Mouse (Mus musculus): ENCODE results near the gene E4f1.

Gene E4f1

DNA sequence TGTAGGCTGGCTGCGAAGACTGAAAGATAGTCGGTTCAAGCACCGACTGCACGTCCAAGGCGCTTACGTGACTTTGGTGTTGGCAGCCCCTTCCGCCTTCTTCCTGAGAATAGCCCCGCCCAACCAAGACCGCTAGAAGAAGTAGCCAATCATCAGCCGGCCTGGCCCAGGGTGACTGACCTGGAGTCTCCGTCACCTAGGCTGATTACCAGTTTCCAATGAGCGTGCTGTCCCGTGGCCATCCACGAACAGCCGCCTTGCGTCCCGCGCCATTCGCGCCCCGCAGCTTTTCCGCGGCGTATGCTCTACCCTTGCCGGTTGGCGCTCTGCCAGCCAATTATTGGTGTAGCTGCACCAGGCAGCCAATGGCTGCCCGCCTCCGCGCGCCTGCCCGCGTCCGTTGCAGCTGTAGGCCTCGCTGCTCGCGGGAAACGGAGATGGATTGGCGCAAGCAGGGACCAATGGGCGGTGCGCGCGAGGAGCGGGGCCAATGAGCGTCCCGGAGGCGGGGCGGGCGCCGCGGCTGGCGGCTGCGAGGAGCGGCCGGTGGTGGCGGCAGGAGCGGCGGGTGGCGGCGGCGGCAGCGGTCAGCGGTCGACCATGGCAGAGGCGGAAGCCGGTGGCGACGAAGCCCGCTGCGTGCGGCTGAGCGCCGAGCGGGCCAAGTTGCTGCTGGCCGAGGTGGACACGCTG is at the start of gene E4f1, which contains the start of gene Pgp:
E4f1 (minus strand) TSS at position 404 of the 693 bp plus-strand sequence.
Pgp (plus strand) TSS at position 483 of the 693 bp plus-strand sequence.
- DNase-seq, result peak; percentile 99

DNA sequence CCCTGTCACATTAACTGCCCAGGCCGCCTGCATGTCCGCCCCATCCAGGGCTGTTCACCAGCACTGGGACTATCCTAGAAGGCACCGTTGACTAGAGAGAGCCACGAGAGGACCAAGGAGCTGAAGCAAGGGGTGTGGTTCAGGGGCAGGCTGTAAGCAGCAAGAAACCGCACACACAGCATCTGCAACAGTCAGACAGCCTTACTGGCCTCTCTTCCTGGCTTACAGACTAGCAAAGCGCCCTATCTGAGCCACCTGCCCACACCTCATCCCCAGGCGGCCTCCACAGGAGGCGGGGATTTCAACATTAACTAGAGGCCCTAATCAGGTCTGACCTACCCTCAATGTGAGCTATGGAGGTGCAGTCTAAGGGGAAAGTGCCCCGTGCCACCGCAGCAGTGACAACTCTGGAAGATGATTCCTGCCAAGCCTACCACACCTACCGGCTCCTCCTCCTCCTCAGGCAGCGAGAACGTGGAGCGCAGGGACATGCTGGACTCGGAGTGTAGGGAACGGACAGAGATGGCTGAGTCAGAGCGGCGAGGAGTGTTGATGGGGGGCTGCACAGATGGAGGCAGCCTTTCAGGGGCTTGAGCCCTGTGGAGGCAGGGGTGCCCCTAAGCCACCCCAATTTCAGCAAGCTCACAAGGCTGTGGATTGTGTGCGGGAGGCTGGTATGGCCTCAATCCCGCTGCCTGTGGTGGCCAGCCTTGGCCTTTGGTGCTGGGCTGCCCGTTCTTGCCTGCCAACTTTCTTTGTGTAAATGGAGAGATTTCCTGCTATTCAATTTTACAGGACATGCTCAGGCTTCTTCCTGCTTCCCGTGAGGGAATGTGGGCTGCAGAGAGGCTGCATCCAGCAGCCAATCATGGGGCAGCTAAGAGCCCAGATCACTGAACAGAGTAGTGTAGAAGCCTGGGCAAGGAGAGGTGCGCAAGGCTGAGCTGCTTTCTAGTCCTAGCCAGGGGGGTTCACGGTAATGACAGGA is 44.5 kb upstream of the E4f1 start:
- DNase-seq, result no peak

DNA sequence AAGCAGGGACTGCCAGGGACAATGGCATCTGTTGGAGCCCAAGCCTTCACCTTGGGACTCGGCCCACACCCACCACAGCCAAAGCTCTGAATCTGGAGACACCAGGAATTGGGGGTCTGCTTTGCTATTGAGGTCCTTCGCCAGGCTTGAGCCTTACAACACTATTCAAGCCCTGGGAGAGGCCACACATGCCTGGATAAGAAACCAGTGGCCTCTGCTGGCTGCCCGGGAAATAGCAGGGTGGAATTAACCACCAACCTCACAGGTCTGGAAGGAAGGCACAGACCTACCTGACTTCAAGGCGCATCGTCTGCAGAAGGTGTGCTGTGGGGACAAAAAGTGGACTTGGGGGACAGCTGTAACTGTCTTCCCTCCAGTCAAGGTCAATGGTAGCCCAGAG is 43.5 kb upstream of the E4f1 start:
- DNase-seq, result peak; percentile 53

DNA sequence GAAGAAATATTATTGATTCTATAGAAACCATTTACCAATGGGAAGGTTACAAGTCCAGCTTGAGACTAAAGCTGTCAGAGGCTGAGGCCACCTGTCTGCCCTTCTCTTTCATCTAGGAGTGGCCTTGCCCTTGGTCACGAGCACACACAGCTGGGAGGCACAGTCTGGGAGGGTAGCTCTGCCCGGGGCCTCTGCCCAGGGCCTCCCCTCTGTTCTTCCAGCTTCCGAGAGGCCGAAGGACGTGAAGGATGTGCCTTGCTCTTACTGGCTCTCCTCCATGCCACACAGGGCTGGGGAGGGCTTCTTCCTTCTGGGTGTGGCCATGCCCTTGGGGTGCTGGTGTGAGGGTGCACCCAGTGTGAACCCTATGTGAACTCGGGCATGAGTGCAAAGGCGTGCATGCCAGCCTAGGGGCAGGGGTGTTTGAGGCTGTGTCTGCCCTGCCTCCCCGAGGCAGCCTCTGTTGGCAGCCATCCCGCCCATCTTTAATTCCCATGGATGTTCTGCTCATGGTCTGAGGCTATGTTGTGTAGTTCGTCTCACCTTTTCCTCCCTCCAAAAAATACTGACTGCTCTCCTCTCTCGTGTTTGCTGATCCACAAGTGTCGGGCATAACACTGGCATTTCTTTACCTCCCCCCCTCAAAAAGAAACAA is 37.8 kb upstream of the E4f1 start:
- DNase-seq, result no peak

- DNase-seq, result peak; percentile 42
Observed at GRCm38 (mm10) chr17:24507129-24507664, 37.1 kb upstream of the E4f1 start.

DNA sequence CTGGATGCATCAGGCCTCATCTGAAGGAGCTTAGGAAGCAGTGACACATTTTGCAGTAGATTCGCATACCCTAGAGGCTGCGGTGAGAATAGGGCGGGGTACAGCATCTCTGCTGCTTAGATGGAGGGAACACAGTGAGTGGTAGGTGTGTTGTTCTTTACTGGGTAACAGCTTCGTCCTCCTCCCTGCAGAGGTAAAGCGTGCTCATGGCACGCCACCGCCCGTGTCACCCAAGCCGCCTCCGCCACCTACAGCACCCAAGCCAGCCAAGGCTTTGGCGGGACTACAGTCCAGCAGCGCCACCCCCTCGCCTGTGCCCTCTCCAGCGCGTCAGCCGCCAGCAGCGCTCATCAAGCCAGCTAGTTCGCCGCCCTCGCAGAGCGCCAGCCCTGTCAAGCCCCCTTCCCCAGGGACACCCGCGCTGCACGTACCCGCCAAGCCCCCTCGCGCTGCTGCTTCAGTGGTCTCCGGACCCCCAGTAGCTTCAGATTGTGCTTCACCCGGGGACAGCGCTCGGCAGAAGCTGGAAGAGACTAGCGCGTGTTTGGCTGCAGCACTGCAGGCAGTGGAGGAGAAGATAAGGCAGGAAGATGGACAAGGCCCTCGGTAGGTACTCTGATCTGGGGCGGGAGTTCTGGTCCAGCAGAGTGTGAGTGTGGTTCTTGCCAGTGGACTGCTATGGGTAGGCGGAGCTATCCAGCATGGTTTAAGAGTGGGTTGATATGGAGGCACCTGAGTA is 36.4 kb upstream of the E4f1 start:
- DNase-seq, result no peak

DNA sequence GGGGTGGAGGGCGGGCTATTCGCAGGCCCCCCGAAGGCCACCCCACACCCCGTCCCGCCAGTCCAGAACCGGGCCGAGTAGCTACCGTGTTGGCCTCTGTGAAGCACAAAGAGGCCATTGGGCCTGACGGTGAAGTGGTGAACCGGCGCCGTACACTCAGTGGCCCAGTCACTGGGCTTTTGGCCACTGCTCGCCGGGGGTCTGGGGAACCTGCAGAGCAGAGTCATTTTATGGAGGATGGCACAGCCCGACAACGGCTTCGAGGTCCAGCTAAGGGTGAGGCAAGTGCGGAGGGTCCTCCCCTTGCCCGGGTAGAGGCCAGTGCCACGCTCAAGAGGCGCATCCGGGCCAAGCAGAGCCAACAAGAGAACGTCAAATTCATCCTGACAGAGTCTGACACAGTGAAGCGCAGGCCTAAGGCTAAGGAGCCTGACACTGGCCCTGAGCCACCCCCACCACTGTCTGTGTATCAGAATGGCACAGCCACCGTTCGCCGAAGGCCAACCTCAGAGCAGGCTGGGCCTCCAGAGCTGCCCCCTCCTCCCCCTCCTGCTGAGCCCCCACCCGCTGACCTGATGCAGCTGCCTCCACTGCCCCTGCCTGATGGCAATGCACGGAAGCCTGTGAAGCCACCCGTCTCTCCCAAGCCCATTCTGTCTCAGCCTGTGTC is 35.3 kb upstream of the E4f1 start:
- DNase-seq, result no peak

GRCm38 (mm10) chr17:24504085-24504484 is 34.0 kb upstream of the E4f1 start:
- no peak for DNase-seq

- no peak for DNase-seq
Observed at GRCm38 (mm10) chr17:24502208-24502607, 32.1 kb upstream of the E4f1 start.

DNA sequence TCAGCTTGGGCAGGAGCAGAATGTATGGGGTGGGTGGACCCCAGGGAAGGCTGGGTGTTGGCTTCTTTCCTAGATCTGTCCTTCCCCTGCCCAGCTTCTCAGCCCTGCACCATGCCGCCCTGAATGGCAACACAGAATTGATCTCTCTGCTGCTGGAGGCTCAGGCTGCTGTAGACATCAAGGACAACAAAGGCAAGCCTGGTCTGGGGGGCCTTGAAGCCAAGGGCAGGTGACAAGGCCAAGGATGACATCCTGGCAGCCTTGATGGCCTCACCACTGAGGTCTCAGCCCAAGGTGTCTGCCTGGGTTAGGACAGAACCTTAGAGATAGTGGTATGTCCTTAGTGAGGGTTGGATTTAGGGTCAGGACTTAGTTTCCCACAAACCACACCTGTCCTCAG is 25.9 kb upstream of the E4f1 start:
- no peak for DNase-seq

DNA sequence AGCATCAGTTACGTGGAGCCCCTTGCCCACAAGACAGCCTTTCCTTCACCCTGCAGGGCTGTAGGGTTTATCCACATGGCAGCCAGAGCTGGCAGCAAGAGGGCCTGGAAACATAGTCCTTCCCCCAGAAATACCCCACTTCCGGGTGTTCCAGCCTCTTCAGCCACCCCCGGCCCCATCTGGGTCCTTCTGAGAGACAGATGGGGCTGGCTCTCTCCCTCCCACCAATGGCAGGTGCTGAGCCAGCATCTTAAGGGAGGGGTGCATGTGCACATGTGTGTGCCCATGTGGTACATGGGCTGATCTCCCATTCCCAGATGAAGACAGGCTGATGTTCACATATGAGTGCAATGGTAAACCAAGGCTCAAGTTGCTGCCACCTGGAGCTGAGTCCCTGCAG is 25.3 kb upstream of the E4f1 start:
- DNase-seq, result no peak

DNA sequence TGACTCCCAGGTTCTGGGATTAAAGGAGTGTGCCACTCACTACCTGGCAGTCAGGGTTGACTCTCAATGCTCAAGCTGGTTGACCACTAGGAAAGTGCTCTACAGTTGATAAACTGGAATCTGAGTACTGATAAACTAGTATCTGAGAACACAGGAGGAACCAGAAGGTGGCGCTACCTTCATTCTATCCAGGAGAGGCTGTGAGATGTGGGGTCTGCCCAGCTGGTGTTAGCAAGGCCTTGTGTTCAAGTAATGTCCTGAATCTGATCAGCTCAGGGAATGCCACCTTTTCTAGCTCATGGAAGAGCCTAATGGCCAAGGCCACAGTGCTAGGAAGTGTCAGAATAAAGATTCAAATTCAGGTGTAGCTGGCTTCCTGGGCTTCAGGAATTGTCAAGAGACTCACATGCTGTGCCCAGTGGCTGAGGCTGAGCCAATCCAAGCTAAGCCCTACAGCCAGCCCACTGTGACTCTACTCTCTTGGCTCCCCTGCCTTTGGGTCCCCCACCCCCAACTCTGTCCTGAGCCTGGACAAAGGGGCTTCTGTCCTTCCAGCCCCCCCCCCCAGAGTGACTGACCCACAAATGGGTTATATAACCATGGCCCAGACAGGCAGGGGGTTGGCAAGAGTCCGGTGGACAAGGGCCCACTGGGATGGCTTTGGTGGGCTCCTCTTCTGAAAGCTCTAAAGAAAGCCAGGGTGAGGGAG is 24.7 kb upstream of the E4f1 start:
- peak; percentile 60 for DNase-seq

DNA sequence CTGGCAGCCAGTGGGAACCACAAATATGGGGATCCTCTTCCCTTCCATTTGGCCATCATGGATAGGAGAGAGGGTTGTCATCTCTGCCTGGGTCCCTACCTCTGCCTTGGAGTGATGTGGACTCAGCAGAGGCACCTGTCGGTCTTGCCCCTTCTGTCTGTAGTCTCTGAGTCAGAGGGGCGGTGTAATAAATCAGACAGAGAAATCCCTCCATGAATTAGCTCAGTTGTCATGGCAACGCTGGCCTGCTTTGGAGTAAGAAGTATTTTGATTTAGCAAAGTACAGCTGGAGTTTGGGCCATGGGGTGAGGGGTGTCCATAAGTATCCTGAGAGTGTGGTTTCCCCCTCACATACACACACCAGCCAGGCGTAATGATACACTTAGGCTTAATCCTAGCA is 20.3 kb upstream of the E4f1 start:
- no peak for DNase-seq

- no peak for DNase-seq
Observed at GRCm38 (mm10) chr17:24489265-24490030, 19.3 kb upstream of the E4f1 start.

GRCm38 (mm10) chr17:24488662-24489264 is 18.6 kb upstream of the E4f1 start:
- DNase-seq, result no peak

DNA sequence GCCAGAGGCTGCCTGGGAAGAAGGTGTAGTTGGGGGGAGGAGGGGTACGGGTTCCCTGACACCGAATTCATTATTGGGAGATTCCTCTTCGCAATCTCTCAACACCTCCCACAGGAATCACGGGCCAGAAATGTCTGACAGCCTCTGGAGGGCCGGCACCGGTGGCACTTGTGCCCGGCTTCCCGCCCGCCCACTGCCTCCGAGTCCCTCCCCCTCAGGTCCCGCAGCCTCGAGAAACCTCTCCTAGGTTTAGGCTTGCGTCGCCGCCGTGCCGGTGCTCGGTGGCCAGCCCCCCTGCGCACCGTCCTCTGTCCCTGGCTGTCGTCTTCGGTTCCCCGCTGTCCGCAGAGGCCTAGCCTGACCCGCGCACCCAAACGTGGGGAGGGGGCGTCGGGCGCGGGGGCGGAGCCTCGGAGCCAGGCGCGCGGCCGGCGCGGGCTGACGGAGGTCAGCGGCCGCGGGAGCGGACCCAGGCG is 18.1 kb upstream of the E4f1 start, which contains the start of gene Caskin1:
Caskin1 (plus strand) TSS at position 416 of the 476 bp plus-strand sequence.
- no peak for DNase-seq

- no peak for DNase-seq
Observed at GRCm38 (mm10) chr17:24485090-24485860, 15.2 kb upstream of the E4f1 start.

GRCm38 (mm10) chr17:24483495-24483894 is 13.4 kb upstream of the E4f1 start:
- no peak for DNase-seq

Data from liver (tissue).